Mouse (Mus musculus): ENCODE data around the gene Stab2.

GRCm38 (mm10) chr10:86824871-86825270 is 183.0 kb downstream of the Stab2 start:
- TF ChIP-seq ZNF384 (IDR thresholded peaks at IDR 0.05; ENCODE audit: low read depth, low read length): no peak
- TF ChIP-seq HCFC1 (IDR thresholded peaks at IDR 0.05; ENCODE audit: borderline replicate concordance, insufficient read depth, low read length): no peak
- no peak for TF ChIP-seq ZC3H11A (IDR thresholded peaks at IDR 0.05; ENCODE audit: borderline replicate concordance, low read depth, low read length)
- no peak for TF ChIP-seq CHD2 (IDR thresholded peaks at IDR 0.05; ENCODE audit: low read depth, low read length)
